Mouse (Mus musculus) mouse trophoblast stem cell (cell line): ENCODE data around the gene Ccr3.
"Not testable (repeated sequence)": the region's sequence is repeated elsewhere in the genome, so short reads cannot be mapped to it uniquely, and the experiment has no call there.

Experiments used
- in situ Hi-C, 2 experiments: fragments of 300-500 bp; cut with MseI, MboI; formaldehyde crosslinking; loops; 2 replicates in 1 of 2; 3 replicates in 1 of 2; pipeline ENCODE4 v1.15.1; 2025

The Ccr3 gene

DNA sequence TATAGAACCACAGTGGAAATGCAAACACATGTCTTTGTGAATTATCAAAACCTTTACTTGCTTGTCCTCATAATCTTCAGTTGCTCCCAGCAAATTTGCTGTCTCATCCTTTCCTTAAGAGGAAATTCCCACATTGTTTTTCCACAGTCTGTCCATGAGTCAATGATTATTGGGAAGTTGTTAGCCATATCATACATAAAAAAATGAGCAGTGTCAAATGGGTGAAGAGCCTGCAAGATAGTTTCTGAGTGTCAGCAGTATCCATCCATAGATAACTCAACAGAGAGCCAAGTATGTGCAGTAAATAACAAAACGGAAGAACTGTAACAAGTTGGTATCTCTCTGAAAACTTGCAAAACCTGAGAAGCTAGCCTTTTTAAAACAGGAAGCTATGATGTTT lies at the start of gene Ccr3:
Gene Ccr3 (plus strand): TSS at position 301 of the 400 bp plus-strand sequence.
- in situ Hi-C loops, result no loop called here

DNA sequence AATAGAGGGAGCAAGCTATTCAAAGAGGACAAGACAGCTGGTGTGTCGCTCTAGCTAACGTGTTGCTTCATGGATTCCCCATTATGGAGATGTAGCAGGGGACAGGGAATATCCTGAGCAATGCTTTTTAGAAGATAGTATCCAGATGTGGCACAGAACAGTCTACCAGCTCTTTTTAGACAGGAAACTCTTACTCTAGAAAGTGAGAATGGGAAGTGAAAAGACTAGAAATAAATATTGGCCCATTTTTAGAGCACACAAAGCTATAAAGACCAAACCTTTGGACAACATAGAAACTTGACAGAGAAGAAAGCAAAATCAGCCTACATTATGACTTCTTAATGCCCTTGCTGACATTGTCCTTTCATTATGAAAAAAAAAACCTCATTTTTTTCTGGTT lies 46.1 kb upstream of the Ccr3 start:
- in situ Hi-C loops, result no loop called here

DNA sequence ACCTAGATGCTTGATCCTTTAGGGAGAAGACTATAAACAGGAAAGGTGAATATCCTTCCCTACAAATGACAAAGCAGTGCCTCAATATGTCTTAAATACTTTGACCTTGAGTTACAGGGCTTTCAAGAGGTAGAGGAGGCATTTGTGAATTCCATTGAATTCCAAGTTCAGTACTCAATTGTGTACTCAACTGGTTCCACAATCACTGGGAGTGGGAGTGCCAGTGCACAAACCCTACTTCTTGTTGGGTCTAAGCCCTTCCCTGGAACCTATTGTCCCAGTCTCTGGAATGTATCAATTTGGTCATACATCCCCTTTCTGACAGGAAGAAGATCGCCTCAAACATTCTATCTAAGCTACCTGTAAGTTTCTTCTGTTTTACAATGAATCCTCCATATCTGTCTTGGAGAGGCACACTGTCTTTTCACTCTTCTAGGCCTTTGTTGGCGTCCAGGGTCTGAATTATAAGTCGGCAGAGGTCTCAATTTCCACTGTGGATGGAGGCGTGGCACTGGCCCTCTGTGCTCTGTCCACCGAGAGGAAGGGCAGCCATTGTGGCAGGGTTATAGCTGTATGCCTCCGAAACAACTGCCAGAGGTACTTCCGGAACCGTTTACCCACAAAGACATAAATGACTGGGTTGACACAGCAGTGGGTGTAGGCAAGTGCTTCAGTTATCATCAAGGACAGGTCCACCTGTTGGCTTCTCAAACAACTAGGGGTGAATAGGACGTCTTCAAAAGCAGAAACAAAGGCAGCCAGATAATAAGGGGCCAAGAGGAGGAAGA lies 44.7 kb upstream of the Ccr3 start:
- in situ Hi-C loops, result no loop called here

DNA sequence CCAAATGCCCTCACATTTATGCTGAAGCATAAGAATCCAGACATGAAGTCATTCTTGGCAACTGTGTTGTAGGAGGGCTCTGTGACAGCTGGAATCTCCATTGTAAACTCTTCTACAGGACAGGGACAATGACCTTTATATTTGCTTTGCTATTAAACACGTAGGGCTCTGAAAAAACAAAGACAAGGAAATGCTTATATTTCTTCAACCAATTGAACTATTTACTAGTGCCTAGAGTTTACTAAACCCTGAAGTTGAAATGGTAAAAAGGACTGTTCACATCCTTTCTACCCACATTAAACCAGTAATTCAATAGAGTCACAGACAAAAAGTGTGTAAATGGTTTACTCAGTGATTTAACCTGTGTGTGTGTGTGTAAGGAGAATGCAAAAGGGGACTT lies 43.5 kb upstream of the Ccr3 start, which contains the start of gene Ccr1l1:
Gene Ccr1l1 (minus strand): TSS at position 101 of the 400 bp plus-strand sequence.
- in situ Hi-C loops, result no loop called here

DNA sequence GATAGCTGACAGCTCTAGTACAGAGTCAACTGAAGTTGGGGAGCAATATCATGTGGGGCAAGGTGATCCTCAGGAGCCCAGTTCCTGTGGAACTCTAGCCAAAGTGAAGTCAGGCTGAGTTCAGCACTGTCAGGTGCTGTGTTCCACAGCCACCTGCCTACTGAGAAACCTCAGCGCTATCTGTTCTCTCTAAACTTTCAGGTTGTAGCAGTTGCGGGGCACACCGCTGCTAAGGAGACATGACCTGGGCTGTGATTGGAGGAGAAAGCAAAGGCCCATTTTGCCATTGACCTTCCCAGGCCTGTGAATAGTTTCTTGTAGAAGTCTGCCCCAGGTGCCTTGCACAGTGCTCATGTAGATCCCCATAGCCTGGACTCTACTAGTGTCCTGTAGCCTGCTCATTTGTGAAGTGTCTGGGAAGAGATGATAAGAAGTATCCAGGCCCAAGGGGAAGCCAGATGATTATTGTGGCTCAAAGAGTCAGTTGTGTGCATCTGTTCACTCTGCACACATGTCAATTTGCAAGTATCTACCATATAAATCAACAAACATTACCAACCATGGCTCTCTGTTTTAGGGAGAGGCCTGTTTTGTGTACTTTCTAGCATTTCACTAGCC lies 40.8 kb upstream of the Ccr3 start:
- in situ Hi-C loops, result not testable (repeated sequence)

DNA sequence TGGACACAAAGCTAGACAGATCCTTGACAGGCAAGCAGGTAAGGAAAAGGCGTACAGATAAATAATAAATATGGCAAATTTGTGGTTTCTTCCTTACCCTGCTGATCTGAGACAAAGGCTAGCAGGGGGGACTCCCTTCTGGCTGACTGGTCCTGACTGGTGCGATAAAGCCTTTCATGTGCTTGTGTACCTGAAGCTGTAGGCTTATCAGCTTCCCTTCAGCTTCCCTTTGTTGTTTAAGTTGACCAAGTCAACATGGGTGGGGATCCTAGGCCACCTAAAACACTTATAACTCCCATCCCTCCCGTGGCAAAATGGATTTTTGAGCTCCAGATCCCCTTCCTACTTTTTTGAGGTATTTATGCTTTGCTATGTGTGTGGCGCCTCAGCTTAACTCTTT lies 39.9 kb upstream of the Ccr3 start:
- in situ Hi-C loops, result no loop called here

DNA sequence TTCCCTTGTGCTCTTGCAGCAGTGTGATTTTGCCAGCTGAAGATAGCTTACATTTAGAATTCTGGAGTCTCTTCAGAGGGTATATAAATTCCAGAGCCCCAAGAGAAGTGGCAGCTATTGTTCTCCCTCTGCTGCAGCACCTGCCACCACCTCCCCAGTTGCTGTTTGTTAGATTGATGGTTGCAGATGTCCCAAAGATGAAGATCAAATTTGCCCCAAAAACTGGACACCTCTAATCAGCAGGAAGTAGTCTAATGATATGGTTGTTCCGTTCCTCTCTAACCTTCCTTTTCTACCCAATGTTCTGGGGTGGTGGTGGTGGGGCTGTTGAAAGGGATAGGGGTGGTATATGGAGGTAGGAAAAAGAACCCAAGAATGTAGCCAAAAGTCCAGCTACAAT lies 39.1 kb upstream of the Ccr3 start:
- in situ Hi-C loops, result no loop called here

DNA sequence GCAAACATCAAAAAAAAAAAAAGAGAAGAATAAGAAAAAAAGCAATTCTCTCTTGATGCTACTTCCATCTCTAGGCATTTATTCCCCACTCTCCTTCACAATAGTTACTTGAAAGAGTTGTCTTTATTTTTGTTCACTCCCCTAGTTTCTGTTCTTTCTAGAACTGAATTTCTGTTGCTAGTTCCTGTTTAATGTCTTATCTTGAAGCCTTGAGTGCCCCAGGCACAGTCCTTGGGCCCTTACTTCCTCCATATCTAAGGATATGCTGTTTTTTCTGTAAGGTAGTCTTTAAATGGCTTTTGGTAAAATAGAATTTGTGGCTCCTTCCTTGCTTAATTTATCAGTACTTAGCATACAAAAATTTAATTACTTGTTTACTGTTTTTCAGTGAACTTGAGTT lies 36.8 kb upstream of the Ccr3 start:
- in situ Hi-C loops, result no loop called here

DNA sequence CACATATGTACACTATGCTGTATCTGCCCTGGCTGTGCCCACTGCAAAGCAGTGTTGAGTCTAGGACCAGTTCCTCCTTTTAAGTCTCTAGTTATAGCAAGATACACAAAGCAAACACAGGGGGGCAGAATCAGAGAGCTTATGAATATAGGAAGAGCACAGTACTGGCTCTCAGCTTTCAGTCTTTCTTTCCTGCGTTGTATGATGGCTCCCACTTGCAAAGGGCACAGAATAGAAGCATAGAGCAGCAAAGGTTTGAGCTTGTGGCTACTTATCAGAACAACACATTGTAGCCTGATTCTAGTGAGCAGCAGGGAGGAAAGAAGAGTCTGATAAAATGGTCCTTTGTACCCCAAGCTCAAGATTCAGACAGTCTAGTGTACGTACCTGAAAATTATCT lies 35.6 kb upstream of the Ccr3 start:
- in situ Hi-C loops, result no loop called here

DNA sequence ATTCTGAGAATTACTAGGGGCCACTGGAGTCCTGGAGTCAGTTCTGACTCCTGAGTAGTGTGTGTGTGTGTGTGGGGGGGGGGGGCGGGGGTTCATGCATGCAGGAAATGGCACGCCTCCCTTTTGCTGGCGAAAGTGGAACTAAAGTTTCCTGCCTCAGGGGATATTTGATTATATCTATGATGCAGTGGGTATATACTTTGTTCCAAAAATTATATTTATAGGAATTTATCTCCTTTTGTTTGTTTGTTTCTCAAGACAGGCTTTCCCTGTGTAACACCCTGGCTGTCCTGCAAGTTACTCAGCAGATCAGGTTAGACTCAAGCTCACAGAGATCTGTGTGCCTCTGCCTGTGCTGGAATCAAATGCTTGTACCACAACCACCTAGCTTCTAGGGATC lies 32.1 kb upstream of the Ccr3 start:
- in situ Hi-C loops, result no loop called here

DNA sequence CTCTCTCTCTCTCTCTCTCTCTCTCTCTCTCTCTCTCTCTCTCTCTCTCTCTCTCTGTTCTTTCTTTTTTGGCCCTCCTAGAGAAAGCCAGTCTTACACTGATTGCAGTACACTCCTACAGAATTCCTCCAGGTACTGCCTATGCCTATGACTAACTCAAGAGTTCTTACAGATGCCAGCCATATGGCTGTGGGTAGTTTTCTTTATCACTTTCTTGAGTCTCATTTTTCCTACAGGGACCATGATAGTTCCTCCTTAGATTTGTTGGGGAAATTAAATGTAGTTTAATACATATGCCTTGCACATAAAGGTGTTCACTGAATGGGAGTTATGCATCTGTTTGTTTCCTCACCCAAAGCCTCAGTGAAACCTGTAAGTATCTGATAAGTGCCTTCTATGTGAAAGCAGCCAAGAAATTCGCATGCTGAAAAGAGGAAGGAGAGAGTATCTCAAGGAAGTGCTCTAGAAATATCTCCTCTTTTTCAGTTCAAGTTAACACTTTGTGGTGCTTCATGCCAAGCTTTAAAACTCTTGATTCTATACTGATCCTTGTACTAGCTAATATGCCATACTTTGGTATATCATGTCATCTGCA lies 30.4 kb upstream of the Ccr3 start:
- in situ Hi-C loops, result no loop called here

DNA sequence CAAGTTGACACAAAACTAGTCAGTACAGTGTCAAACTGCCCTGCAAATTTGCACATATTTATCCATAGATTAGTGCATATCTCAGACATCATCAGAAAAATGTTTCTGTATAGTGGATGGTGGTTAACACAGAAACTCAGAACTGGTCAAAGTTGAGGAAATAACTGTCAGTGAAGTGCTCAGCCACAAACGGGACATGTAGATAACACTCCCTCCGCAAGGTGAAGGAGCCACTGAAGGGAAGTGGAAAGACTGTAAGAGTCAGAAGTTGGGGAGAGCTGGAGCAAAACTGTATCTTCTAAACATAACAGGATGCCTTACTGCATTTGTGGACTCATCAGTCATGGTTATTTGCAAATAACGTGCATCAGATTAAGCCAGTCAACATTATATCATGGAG lies 24.1 kb upstream of the Ccr3 start:
- in situ Hi-C loops, result no loop called here

DNA sequence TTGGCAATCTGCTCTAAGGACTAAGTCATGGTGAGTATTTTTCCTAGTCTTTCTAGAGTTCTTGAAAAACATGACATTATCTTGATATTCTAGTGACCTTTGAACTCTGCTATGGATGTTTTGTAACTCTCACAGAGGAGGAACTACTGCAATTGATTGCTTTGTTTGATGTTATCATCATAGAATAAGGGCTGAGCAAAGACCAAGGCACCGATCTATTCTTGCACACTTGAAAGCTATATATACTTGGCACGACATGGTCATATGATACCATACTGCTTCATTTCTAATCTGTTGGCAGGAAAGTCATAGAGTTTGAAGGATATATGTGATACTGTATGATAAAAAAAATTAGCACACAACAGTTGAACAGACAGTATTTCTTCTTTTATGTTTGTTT lies 22.0 kb upstream of the Ccr3 start:
- in situ Hi-C loops, result no loop called here

DNA sequence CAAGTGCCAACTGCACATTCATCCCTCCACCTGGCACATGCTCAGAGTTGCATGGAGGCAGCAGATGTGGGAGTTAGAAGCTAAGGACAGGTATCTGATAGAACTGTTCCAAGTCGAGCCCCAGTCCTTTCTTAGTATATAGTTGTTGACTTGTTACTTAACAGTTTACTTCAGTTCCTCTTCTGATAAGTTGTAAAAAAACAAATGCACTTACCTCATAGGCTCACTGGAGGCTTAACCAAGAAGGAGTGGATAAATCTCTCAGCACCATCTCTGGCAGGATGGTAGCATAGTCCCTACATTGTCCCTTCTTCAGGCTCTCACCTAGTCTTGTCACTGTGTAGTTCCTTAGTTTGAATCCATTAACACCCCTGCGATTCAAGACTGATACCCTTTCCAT lies 9.1 kb upstream of the Ccr3 start:
- in situ Hi-C loops, result no loop called here

DNA sequence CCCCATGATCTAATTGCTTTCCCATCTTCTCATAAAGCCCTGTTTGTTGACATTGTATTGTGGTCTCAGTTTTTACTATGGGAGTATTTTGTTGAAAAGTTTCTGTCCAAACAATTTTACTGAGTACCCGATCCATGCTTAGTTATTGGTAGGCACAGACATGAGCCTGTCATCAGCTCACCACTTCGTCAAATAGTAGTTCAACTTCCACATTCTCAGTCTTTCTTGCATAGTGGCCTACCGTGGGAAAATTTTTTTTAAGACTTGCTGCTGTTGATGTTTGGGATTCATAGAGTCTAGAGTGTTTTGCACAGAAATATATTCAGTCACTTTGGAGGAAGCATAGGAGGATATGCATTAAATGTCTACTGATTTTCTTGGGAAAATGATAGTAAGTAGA lies 8.5 kb upstream of the Ccr3 start:
- in situ Hi-C loops, result no loop called here

DNA sequence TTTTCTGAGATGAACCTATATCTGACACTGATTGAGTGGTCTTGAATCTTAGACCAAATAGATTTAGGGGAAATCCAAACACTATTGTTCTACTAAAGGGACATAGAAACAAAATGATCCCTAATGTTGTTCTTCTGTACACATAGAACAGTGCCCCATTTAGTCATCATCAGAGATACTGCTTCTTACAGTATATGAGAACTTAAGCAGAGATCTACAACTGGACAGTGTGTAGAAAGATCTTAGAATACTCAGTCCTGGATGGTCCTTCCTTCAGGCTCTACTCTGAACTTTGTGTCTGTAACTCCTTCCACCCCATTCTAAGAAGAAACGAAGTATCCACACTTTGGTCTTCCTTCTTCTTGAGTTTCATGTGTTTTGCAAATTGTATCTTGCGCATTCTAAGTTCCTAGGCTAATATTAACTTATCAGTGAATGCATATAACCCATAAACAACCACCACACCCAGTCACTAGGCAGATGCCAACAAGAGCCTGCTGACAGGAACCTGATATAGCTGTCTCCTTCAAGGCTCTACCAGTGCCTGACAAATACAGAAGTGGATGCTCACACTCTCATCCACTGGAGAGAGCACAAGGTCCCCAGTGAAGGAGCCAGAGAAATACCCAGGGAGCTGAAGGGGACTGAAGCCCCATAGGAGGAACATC lies 6.7 kb upstream of the Ccr3 start:
- in situ Hi-C loops, result no loop called here

DNA sequence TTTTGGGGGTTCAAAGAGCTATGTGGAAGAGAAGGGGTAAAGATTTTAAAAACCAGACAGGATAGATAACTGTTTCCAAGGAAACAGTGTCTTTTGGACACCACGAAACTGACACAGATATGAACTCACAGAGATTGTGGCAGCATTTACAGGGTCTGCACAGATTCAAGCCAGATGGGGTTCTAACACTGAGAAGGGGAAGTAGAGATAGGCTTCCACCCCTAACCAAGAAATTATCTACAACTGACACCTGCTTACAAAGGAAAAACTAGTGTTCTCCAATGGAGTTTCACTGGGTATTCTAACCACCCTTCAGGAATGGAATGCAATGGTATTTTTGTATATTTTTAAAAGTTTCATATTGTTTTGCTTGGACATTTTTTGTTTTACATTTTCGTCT lies 5.7 kb upstream of the Ccr3 start:
- in situ Hi-C loops, result no loop called here

DNA sequence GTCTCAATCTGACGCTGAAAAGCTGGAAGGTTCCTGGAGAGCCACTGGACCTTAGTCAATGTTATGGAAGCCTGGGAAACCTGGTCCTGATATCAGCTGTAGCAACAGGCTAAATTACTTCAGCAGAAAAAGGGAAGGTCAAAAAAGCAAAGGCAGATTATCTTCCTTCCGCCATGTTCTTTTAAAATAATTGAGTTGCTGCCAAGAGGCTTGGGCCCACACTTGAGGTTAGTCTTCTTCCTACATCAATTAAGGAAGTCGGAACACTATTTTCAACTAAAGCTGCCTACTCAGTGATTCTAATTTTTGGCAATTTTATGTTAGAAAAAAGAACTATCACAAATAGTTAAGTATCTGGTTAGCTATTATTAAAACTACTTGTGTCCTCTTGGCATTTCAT lies 1.9 kb upstream of the Ccr3 start:
- in situ Hi-C loops, result no loop called here

DNA sequence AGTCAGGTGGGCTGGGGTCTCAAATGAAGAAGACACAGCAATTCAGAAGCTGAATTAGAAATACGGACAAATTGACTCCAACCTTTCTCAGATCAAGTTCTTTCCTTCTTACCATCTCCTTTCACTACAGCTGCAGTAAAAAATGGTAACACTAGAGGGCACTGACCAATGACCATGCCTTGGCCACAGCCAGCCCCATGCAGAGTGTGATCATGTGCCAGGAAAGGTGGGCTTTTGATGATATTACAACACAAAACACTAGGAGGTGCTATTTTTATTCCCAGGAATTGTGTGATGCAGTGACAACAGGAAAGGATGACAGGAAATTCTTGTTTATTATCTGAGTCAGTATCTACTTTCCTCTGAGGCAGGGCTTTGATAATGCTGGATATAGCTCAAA lies 11.6 kb downstream of the Ccr3 start:
- in situ Hi-C loops, result no loop called here

DNA sequence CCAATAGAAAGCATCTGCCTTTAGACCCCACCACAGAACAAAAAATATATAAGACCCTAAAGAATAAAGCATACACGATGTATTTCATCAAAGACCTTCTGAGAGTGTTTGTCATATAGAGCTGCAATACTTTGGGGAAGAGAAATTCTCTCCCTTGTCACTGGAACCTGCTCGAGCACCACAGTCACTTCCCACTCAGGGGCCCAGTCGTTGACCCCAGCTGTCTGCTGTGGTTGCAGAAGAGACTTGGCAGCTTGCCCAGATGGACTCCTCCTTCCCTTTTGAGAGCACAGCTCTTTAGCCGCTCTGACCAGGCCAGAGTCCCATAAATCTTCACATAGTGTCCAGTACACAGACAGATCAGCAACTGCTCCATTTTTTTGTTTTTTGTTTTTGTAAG lies 15.9 kb downstream of the Ccr3 start:
- in situ Hi-C loops, result no loop called here

DNA sequence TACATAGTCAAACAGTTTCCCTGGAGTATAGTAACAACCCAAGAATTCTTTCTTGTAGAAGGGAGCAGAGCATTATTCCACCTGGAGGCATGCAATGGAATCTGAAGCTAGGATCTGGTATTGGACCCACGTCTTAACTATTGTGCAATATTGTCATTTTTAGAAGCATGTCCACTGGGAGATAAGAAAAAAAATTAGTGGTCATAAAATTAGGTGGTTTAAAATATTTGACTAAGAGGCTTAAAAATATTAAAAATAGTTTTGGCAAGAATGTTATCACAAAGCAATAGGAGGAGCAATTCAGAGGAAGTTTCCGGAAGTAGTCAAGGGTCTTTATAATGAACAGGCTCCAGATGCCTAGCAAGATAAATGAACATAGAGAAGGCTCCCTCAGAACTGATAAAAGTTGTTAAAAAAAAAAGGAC lies 16.4 kb downstream of the Ccr3 start:
- in situ Hi-C loops, result no loop called here

DNA sequence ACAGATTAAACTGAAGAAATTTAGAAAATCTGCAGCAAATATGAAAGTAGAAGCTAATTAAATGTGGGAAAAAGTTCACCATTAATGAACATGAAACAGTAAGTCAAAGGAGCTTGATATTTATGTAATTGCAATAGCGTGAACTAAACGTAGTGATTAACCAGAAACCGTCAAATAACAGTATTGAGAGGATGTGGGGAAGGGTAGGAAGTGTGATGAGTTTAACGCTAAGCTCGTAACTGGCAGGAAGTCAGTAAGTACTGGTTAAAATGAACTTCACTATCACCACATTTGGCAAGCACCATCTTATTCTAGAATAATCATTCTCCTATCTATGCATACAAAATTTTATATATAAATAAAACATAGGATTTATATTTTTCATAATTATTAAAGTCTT lies 17.2 kb downstream of the Ccr3 start:
- in situ Hi-C loops, result no loop called here

DNA sequence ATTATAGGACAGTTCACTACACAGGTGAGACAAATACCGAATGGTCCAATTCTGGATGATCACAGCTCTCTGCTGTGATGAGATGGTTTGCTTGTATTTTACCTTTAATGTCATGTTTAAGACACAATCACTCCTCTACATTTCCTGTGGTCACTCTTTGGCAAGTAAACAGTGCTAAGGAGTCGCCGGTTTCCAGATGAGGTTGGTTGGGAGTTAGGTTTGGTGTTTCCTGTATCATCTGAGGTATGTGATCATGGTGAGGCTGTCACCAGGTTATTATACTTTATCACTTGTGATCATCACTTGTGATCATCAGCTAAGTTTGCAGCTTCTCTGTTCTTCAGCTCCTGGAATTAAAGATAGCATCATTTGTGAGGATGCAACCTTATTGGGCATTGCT lies 19.2 kb downstream of the Ccr3 start:
- in situ Hi-C loops, result no loop called here
